Mouse (Mus musculus) ovary, adult 2 months (tissue): Measurements from ENCODE around the gene Mettl11b. TPM values are rescaled to one million over a fixed set of nuclear protein-coding genes. Genes with fewer than 3 reads are reported as not detected.

Source experiments
- polyA plus RNA-seq: library from polyadenylated mRNA; depleted of rRNA; stranded (reverse); fragments of >200 nt; gene quantifications from 2 replicates; pipeline ENCODE4 v1.2.3, GENCODE M21; 2012; rRNA removed

Gene Mettl11b
- polyA plus RNA-seq, result not detected in 2 replicates

DNA sequence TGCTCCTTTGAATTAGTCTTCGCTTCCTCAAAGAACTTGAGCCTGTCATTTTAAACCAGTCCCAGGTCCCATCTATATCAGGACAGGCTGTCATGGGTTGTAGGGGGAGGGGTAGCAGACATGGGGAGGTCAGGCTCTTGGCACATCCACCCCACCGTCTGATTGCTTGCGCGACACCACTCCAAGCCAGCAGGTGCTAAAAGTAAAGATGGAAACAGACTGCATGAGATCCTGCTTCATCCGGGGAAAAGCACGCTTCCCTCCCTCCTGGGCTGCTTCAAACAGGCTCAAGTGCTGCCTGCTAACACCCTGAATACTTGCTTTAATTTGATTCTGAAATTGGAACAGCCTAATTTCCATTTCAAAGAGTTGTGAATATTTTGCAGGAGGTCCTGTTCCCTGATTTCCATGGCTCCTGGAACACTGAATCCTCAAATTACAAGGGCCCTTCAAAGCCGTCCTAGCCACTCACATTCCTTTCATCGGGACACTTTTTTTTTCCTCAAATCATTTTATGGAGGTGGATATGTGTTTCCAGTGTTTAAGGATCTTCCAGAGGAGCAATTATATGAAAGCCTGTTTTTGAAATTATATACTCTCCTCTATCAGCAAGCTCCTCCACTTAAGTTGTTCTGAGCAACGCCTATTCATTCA lies at the start of gene Mettl11b:
TSS of gene Mettl11b (minus strand) at position 127 of the 654 bp plus-strand sequence.

Other genes starting within 250 kb of the Mettl11b start
- gene Kifap3, start 54.4 kb upstream of the Mettl11b start, polyA plus RNA-seq, result 3.6 and 4.7 TPM in 2 replicates
- gene Scyl3, start 203.9 kb upstream of the Mettl11b start, polyA plus RNA-seq, result 7.0 and 7.8 TPM in 2 replicates